Mouse (Mus musculus): Measurements from ENCODE around the gene Frmd4a.

DNA sequence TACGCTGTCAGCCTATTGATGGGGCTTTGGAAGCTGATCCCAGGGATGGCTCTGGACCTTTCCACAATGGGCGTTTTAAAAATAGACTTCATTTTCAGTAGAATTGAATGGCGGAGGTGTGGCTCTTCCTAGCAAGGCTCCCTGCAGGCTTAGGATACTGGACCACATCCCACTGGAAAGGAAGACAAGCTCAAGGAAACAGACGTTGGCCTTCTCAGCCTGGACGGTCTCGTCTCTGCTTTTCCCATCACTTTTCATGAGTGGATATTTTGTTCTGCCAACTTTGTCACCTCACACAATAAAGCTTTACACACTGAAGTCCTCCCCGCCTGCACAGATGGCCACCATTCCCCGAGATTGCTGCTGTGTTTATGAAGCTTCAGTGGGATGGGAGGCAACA is 417.5 kb downstream of the Frmd4a start:
- TF ChIP-seq CTCF (IDR thresholded peaks at IDR 0.05; ENCODE audit: low read depth, low read length) = no peak
- no peak for TF ChIP-seq TAL1 (conservative IDR thresholded peaks at IDR 0.05; ENCODE audit: low read depth, low read length)
- no peak for TF ChIP-seq GATA1 (IDR thresholded peaks at IDR 0.05; ENCODE audit: borderline replicate concordance, low read length)

Measured in G1E (cell line).